Mouse (Mus musculus) neural tube, embryonic 12.5 days (tissue): ENCODE data around the gene Dcbld2. TPM values are rescaled to one million over a fixed set of nuclear protein-coding genes. Genes with fewer than 3 reads are reported as not detected.
"Not testable (repeated sequence)": the region's sequence is repeated elsewhere in the genome, so short reads cannot be mapped to it uniquely, and the experiment has no call there.

Source experiments
- ATAC-seq: fragments of 200-750 bp; cut with Nextera tagmentation; 2 replicates; pipeline ENCODE4 v1.8.0; 2017; ENCODE audit warnings: low read depth, mild to moderate bottlenecking, moderate TSS enrichment, moderate library complexity; ENCODE audit not compliant: low FRiP score
- H3K27ac ChIP-seq: fragments of 300-500 bp; sonication (generic); 2 replicates; pipeline ENCODE4 v1.5.1; 2016
- H3K27me3 ChIP-seq: fragments of 300-500 bp; sonication (generic); replicated peaks from 2 replicates; pipeline ENCODE4 v1.6.1; 2016; ENCODE audit warnings: mild to moderate bottlenecking
- H3K36me3 ChIP-seq: fragments of 300-500 bp; sonication (generic); 2 replicates; pipeline ENCODE4 v1.6.1; 2016; ENCODE audit warnings: mild to moderate bottlenecking
- H3K4me1 ChIP-seq: fragments of 300-500 bp; sonication (generic); 2 replicates; pipeline ENCODE4 v1.6.1; 2016
- H3K4me2 ChIP-seq: fragments of 300-500 bp; sonication (generic); replicated peaks from 2 replicates; pipeline ENCODE4 v1.6.1; 2016; ENCODE audit warnings: mild to moderate bottlenecking
- H3K4me3 ChIP-seq: fragments of 300-500 bp; sonication (generic); 2 replicates; pipeline ENCODE4 v1.5.1; 2016
- H3K9ac ChIP-seq: fragments of 300-500 bp; sonication (generic); 2 replicates; pipeline ENCODE4 v1.6.1; 2016; ENCODE audit warnings: mild to moderate bottlenecking
- H3K9me3 ChIP-seq: fragments of 300-500 bp; sonication (generic); 2 replicates; pipeline ENCODE4 v1.6.1; 2016; ENCODE audit warnings: mild to moderate bottlenecking
- WGBS: fragments of 180-500 bp; shearing (Covaris S2); methylation state at CpG from one replicate; pipeline ENCODE4 v1.1.7; 2016; 5-methylcytosine and 5-hydroxymethylcytosine counted together
- polyA plus RNA-seq: library from polyadenylated mRNA; unstranded; fragments of >200 nt; fragmentation: Nextera tagmentation; extraction: Ambion mirVana; gene quantifications from 2 replicates; pipeline ENCODE4 v1.2.1, GENCODE M21; 2016

Dcbld2 gene
- polyA plus RNA-seq, 1 experiment from 2014 or later = 19.0 TPM

- H3K36me3 ChIP-seq = peaks cover 44% of the 10 kb centered on the region
- H3K4me2 ChIP-seq = no peak overlapping the region
- H3K27me3 ChIP-seq = no peaks in the 10 kb centered on the region
- H3K4me3 ChIP-seq = no peak overlapping the region
- no peak for ATAC-seq
- no peaks in the 10 kb centered on the region for H3K9me3 ChIP-seq
- no peak overlapping the region for H3K9ac ChIP-seq
- no peak overlapping the region for H3K27ac ChIP-seq
- H3K4me1 ChIP-seq = no peaks in the 10 kb centered on the region
Measured at GRCm38 (mm10) chr16:58453820-58454219, 45.6 kb downstream of the Dcbld2 start.

DNA sequence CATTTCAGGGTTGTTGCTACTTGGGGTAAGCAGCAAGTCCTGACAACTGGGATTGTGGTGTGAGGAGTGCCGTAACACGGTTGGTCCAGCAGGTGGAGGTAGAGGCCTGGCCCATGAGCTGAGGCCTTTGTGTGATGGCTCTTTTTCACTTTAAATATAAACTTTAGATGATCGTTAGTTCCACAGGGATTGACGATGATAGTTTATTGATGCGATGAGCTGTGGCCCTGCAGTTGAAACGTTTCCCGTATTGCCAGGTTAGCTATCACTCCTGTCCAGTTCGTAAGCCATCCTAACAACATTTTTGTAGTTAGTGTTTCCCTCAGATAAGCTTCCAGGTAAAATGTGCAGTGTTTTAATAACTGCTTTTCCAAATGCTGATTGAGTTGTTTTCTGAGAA is 46.4 kb downstream of the Dcbld2 start:
- no peak overlapping the region for H3K4me3 ChIP-seq
- H3K9me3 ChIP-seq = no peaks in the 10 kb centered on the region
- H3K4me1 ChIP-seq = no peaks in the 10 kb centered on the region
- no peaks in the 10 kb centered on the region for H3K27me3 ChIP-seq
- no peak overlapping the region for H3K9ac ChIP-seq
- 76% methylated on average over 8 of the region's 8 CpGs for WGBS
- no peak overlapping the region for H3K4me2 ChIP-seq
- peak; percentile 54; the same call in 1 of the 2 replicates for ATAC-seq
- H3K36me3 ChIP-seq = peaks cover 45% of the 10 kb centered on the region
- no peak overlapping the region for H3K27ac ChIP-seq

DNA sequence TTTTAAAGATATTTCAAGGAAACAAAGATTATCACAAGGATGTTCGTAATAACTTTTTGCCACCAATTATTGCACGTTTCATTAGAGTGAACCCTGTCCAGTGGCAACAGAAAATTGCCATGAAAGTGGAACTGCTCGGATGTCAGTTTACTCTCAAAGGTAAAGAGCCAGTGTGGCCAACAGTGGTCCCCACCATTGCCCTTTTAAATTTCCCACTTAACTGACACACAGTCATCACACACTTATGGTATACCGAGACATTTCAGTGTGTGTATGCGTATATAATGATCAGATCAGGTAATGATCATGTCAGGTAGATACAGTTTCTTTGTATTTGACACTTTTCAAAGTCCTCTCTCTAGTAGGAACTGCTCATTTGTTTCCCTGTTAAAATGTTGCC is 46.9 kb downstream of the Dcbld2 start:
- Histone ChIP-seq H3K9ac (no peak overlapping the region), H3K4me1 (no peaks in the 10 kb centered on the region), H3K9me3 (no peaks in the 10 kb centered on the region), H3K27me3 (no peaks in the 10 kb centered on the region), H3K4me2 (no peak overlapping the region), H3K36me3 (peaks cover 46% of the 10 kb centered on the region), H3K4me3 (no peak overlapping the region), H3K27ac (no peak overlapping the region)
- no peak for ATAC-seq
- 90% methylated on average over 5 of the region's 5 CpGs for WGBS

DNA sequence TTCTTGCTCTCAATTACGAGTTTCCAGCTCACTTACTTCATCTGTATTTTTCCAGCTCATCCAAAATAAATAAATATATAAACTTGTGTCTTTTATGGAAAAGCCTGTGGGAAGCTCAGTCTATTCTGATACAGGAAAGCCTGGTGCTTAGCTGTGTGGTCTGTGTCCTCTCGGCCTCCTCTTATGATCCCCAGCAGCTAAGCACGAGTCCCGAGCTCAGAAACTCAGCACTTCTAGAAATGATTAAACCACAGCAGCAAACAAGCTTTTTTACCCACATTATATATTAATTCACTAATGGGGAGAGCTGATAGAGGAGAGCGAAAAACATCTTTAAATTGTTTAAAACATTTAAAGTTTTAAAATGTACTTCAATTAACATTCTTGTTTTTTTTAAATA is 48.2 kb downstream of the Dcbld2 start:
- H3K9me3 ChIP-seq = no peaks in the 10 kb centered on the region
- H3K4me1 ChIP-seq = no peaks in the 10 kb centered on the region
- no peak overlapping the region for H3K27ac ChIP-seq
- no peak overlapping the region for H3K4me3 ChIP-seq
- H3K9ac ChIP-seq = no peak overlapping the region
- peaks cover 46% of the 10 kb centered on the region for H3K36me3 ChIP-seq
- no peak for ATAC-seq
- H3K4me2 ChIP-seq = no peak overlapping the region
- H3K27me3 ChIP-seq = no peaks in the 10 kb centered on the region
- WGBS = 90% methylated on average over 5 of the region's 5 CpGs

GRCm38 (mm10) chr16:58456991-58457390 is 48.7 kb downstream of the Dcbld2 start:
- WGBS = 88% methylated on average over 6 of the region's 6 CpGs
- Histone ChIP-seq H3K9ac (no peak overlapping the region), H3K9me3 (no peaks in the 10 kb centered on the region), H3K4me3 (no peak overlapping the region), H3K27ac (no peak overlapping the region), H3K36me3 (peaks cover 43% of the 10 kb centered on the region), H3K4me1 (no peaks in the 10 kb centered on the region), H3K27me3 (no peaks in the 10 kb centered on the region), H3K4me2 (no peak overlapping the region)
- ATAC-seq = no peak

GRCm38 (mm10) chr16:58459966-58460365 is 51.7 kb downstream of the Dcbld2 start:
- H3K4me2 ChIP-seq, H3K9me3 ChIP-seq, ATAC-seq, H3K9ac ChIP-seq, H3K4me1 ChIP-seq, H3K4me3 ChIP-seq, H3K27ac ChIP-seq, H3K27me3 ChIP-seq: not testable (repeated sequence)
- peaks cover 59% of the 10 kb centered on the region for H3K36me3 ChIP-seq
- 42% methylated on average over 3 of the region's 3 CpGs for WGBS

DNA sequence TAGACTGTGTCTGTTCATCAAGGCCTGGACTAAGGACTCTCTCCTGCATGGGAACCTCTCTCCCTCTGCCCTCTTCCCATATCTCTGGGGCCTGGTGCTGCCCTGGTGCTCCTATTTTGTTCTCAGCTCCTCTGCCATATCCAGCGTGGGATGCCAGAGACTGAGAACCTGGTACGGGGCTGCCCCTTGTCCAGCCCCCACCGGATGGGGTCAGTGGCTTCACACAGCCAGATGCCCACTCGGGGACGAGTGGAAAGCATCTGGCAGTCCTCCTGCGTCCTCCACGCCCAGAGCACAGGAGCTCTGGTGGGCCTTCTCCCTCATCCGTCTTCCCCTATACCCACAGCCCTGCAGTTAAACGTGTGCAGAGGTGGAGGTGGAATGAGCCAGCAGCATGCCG is 52.1 kb downstream of the Dcbld2 start:
- ATAC-seq = no peak
- Histone ChIP-seq H3K9ac (no peak overlapping the region), H3K36me3 (peaks cover 63% of the 10 kb centered on the region), H3K4me1 (no peaks in the 10 kb centered on the region), H3K9me3 (no peaks in the 10 kb centered on the region), H3K4me3 (no peak overlapping the region), H3K27ac (no peak overlapping the region), H3K4me2 (no peak overlapping the region), H3K27me3 (no peaks in the 10 kb centered on the region)
- WGBS = 91% methylated on average over 10 of the region's 10 CpGs

DNA sequence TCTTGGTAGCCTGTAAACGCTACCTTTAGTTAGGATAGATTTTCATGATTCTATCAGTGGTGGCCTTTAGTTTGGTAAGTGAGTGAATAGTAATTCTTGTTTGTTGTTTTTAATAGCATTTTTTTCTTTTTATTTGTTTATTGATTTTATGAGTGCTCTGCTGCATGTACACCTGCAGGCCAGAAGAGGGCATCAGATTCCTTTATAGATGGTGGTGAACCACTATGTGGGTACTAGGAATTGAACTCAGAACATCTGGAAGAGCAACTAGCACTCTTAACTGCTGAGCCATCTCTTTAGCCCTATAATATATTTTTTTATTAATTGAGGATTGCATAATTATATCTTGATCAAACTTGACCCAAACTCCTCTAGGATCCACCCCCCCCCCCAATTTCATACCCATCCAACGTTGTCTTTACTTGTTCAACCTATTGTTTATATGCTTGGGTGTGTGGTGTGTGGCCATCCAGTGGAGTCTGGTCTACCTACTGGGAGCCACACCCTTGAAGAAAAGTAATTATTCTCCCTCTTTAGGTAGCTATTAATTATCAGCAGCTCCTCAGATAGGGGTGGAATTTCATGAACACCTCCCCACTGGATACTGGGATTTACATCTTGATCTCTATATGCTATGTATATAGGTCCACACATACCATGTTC is 53.7 kb downstream of the Dcbld2 start:
- 96% methylated on average over 2 of the region's 2 CpGs for WGBS
- H3K36me3 ChIP-seq = peaks cover 65% of the 10 kb centered on the region
- no peaks in the 10 kb centered on the region for H3K4me1 ChIP-seq
- H3K27ac ChIP-seq = no peak overlapping the region
- ATAC-seq = 0 out of 2 replicates have a peak, but pooled peaks have one; percentile 38
- H3K4me3 ChIP-seq = no peak overlapping the region
- no peak overlapping the region for H3K4me2 ChIP-seq
- H3K9ac ChIP-seq = no peak overlapping the region
- no peaks in the 10 kb centered on the region for H3K9me3 ChIP-seq
- no peaks in the 10 kb centered on the region for H3K27me3 ChIP-seq

- no peak for ATAC-seq
- Histone ChIP-seq H3K9me3 (no peaks in the 10 kb centered on the region), H3K27me3 (no peaks in the 10 kb centered on the region), H3K9ac (no peak overlapping the region), H3K36me3 (peaks cover 63% of the 10 kb centered on the region), H3K4me1 (no peaks in the 10 kb centered on the region), H3K27ac (no peak overlapping the region), H3K4me3 (no peak overlapping the region), H3K4me2 (no peak overlapping the region)
- 93% methylated on average over 2 of the region's 2 CpGs for WGBS
Measured at GRCm38 (mm10) chr16:58462519-58462918, 54.3 kb downstream of the Dcbld2 start.

DNA sequence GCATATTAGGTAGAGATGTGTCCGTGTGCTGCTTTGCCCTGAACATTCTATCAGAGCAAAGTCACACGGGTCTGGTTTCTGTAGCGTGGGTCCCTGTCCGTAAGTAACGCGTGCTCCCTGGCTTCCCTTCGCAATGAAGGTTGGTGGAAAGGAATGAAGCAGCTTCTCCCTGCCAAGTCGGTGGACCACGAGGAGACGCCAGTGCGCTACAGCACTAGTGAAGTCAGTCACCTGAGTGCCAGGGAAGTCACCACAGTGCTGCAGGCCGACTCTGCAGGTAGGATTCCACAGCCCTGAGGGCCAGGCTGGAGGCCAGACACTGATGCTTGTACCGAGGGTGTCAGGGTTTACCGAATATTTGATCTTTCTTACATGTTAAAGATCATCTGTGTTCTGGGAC is 55.8 kb downstream of the Dcbld2 start:
- peaks cover 51% of the 10 kb centered on the region for H3K36me3 ChIP-seq
- H3K4me1 ChIP-seq = no peaks in the 10 kb centered on the region
- no peak overlapping the region for H3K4me3 ChIP-seq
- H3K27me3 ChIP-seq = no peaks in the 10 kb centered on the region
- no peak overlapping the region for H3K9ac ChIP-seq
- H3K9me3 ChIP-seq = no peaks in the 10 kb centered on the region
- ATAC-seq = no peak
- H3K4me2 ChIP-seq = no peak overlapping the region
- H3K27ac ChIP-seq = no peak overlapping the region
- WGBS = 97% methylated on average over 14 of the region's 14 CpGs

DNA sequence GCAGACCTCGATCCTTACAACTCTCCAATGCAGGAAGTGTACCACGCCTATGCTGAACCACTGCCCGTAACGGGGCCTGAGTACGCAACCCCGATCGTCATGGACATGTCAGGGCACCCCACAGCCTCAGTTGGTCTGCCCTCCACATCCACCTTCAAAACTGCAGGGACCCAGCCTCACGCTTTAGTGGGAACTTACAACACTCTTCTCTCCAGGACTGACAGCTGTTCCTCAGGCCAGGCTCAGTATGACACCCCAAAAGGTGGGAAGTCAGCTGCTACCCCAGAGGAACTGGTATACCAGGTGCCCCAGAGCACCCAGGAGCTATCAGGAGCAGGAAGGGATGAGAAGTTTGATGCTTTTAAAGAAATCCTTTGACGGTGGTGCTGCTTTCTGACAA is 57.2 kb downstream of the Dcbld2 start:
- peaks cover 43% of the 10 kb centered on the region for H3K36me3 ChIP-seq

GRCm38 (mm10) chr16:58470061-58470460 is 61.8 kb downstream of the Dcbld2 start:
- no peaks in the 10 kb centered on the region for H3K4me1 ChIP-seq
- no peaks in the 10 kb centered on the region for H3K27me3 ChIP-seq
- H3K4me3 ChIP-seq = no peak overlapping the region
- no peak overlapping the region for H3K9ac ChIP-seq
- ATAC-seq = no peak
- 97% methylated on average over 8 of the region's 8 CpGs for WGBS
- H3K36me3 ChIP-seq = peaks cover 18% of the 10 kb centered on the region
- no peak overlapping the region for H3K4me2 ChIP-seq
- no peak overlapping the region for H3K27ac ChIP-seq
- H3K9me3 ChIP-seq = no peaks in the 10 kb centered on the region

More for the DNA sequence above, 57.2 kb downstream of the Dcbld2 start:
- no peak overlapping the region for H3K27ac ChIP-seq
- H3K27me3 ChIP-seq = no peaks in the 10 kb centered on the region
- no peak for ATAC-seq
- no peak overlapping the region for H3K4me2 ChIP-seq
- H3K4me1 ChIP-seq = no peaks in the 10 kb centered on the region
- H3K9ac ChIP-seq = no peak overlapping the region
- no peaks in the 10 kb centered on the region for H3K9me3 ChIP-seq
- H3K4me3 ChIP-seq = no peak overlapping the region
- WGBS = 92% methylated on average over 9 of the region's 9 CpGs

GRCm38 (mm10) chr16:58470841-58471240 is 62.6 kb downstream of the Dcbld2 start:
- no peaks in the 10 kb centered on the region for H3K9me3 ChIP-seq
- peaks cover 11% of the 10 kb centered on the region; the same call in 1 of the 2 replicates for H3K36me3 ChIP-seq
- H3K27ac ChIP-seq = no peak overlapping the region
- no peak for ATAC-seq
- 92% methylated on average over 4 of the region's 4 CpGs for WGBS
- no peak overlapping the region for H3K4me3 ChIP-seq
- H3K27me3 ChIP-seq = no peaks in the 10 kb centered on the region
- H3K4me1 ChIP-seq = no peaks in the 10 kb centered on the region
- no peak overlapping the region for H3K9ac ChIP-seq
- no peak overlapping the region for H3K4me2 ChIP-seq
